Mouse (Mus musculus) liver, embryonic 12.5 days (tissue): ENCODE results near the gene Slc25a26. TPM values are rescaled to one million over a fixed set of nuclear protein-coding genes. Genes with fewer than 3 reads are reported as not detected.
A peak's percentile ranks its signal among the peaks of the same experiment; 100 is the strongest.

ENCODE experiments used
- ATAC-seq: fragments of 200-750 bp; cut with Nextera tagmentation; 2 replicates; pipeline ENCODE4 v1.8.0; 2017; ENCODE audit warnings: moderate number of reproducible peaks, mild to moderate bottlenecking, moderate library complexity
- H3K27ac ChIP-seq: fragments of 300-500 bp; sonication (generic); 2 replicates; pipeline ENCODE4 v1.5.1; 2016; ENCODE audit warnings: mild to moderate bottlenecking
- H3K27me3 ChIP-seq: fragments of 300-500 bp; sonication (generic); replicated peaks from 2 replicates; pipeline ENCODE4 v1.6.1; 2016; ENCODE audit warnings: mild to moderate bottlenecking, moderate library complexity
- H3K36me3 ChIP-seq: fragments of 300-500 bp; sonication (generic); 2 replicates; pipeline ENCODE4 v1.6.1; 2016; ENCODE audit warnings: mild to moderate bottlenecking, moderate library complexity
- H3K4me1 ChIP-seq: fragments of 300-500 bp; sonication (generic); 2 replicates; pipeline ENCODE4 v1.6.1; 2016
- H3K4me2 ChIP-seq: fragments of 300-500 bp; sonication (generic); 2 replicates; pipeline ENCODE4 v1.6.1; 2016; ENCODE audit warnings: mild to moderate bottlenecking, moderate library complexity
- H3K4me3 ChIP-seq: fragments of 300-500 bp; sonication (generic); 2 replicates; pipeline ENCODE4 v1.5.1; 2016; ENCODE audit warnings: mild to moderate bottlenecking, moderate library complexity
- H3K9ac ChIP-seq: fragments of 300-500 bp; sonication (generic); 2 replicates; pipeline ENCODE4 v1.6.1; 2016; ENCODE audit warnings: mild to moderate bottlenecking, moderate library complexity
- H3K9me3 ChIP-seq: fragments of 300-500 bp; sonication (generic); replicated peaks from 2 replicates; pipeline ENCODE4 v1.6.1; 2016; ENCODE audit warnings: mild to moderate bottlenecking, moderate library complexity
- WGBS: fragments of 180-500 bp; shearing (Covaris S2); methylation state at CpG from one replicate; pipeline ENCODE4 v1.1.7; 2016; ENCODE audit not compliant: insufficient replicate concordance; 5-methylcytosine and 5-hydroxymethylcytosine counted together
- polyA plus RNA-seq: library from polyadenylated mRNA; unstranded; fragments of >200 nt; fragmentation: Nextera tagmentation; extraction: Ambion mirVana; gene quantifications from 2 replicates; pipeline ENCODE4 v1.2.1, GENCODE M21; 2016

Gene Slc25a26
- polyA plus RNA-seq, result 4.5 and 4.9 TPM in 2 replicates

GRCm38 (mm10) chr6:94499897-94500623 is at the start of gene Slc25a26:
Gene Slc25a26 (plus strand): TSS chr6:94500331.
- peak within 1 kb of the TSS; percentile 74 for H3K4me2 ChIP-seq
- under 1% methylated on average over 37 of the region's 37 CpGs for WGBS
- H3K9me3 ChIP-seq, result no peaks in the 10 kb centered on the region
- no peaks in the 10 kb centered on the region for H3K36me3 ChIP-seq
- H3K27ac ChIP-seq, result no peak within 1 kb of the TSS
- H3K4me1 ChIP-seq, result peaks cover 15% of the 10 kb centered on the region
- peak within 1 kb of the TSS; percentile 73 for H3K4me3 ChIP-seq
- H3K27me3 ChIP-seq, result peaks cover 3% of the 10 kb centered on the region; the same call in 1 of the 2 replicates
- peak; percentile 90 for ATAC-seq
- H3K9ac ChIP-seq, result peak within 1 kb of the TSS; percentile 60

- WGBS, result 21% methylated on average over 12 of the region's 12 CpGs
- Histone ChIP-seq H3K4me2 (no peak overlapping the region), H3K27ac (no peak overlapping the region)
Observed at GRCm38 (mm10) chr6:94464037-94464891, 35.9 kb upstream of the Slc25a26 start.

GRCm38 (mm10) chr6:94466508-94467205 is 33.5 kb upstream of the Slc25a26 start:
- Histone ChIP-seq H3K4me1 (0 out of 2 replicates have a peak, but pooled peaks cover 5% of the 10 kb centered on the region), H3K9me3 (no peaks in the 10 kb centered on the region), H3K36me3 (no peaks in the 10 kb centered on the region), H3K27me3 (no peaks in the 10 kb centered on the region), H3K4me3 (no peak overlapping the region), H3K27ac (no peak overlapping the region), H3K9ac (no peak overlapping the region), H3K4me2 (no peak overlapping the region)
- 17% methylated on average over 5 of the region's 5 CpGs for WGBS
- ATAC-seq, result no peak

More at GRCm38 (mm10) chr6:94464037-94464891, 35.9 kb upstream of the Slc25a26 start:
- H3K4me1 ChIP-seq, result 0 out of 2 replicates have a peak, but pooled peaks cover 5% of the 10 kb centered on the region
- H3K4me3 ChIP-seq, result no peak overlapping the region
- no peak overlapping the region for H3K9ac ChIP-seq
- no peak for ATAC-seq
- no peaks in the 10 kb centered on the region for H3K9me3 ChIP-seq
- no peaks in the 10 kb centered on the region for H3K36me3 ChIP-seq
- no peaks in the 10 kb centered on the region for H3K27me3 ChIP-seq

GRCm38 (mm10) chr6:94492739-94493138 is 7.4 kb upstream of the Slc25a26 start:
- WGBS, result 48% methylated on average over 2 of the region's 2 CpGs
- no peak overlapping the region for H3K4me3 ChIP-seq
- H3K4me2 ChIP-seq, result no peak overlapping the region
- H3K27ac ChIP-seq, result no peak overlapping the region
- no peaks in the 10 kb centered on the region for H3K36me3 ChIP-seq
- no peak for ATAC-seq
- peaks cover 12% of the 10 kb centered on the region for H3K27me3 ChIP-seq
- H3K4me1 ChIP-seq, result no peaks in the 10 kb centered on the region
- H3K9me3 ChIP-seq, result no peaks in the 10 kb centered on the region
- H3K9ac ChIP-seq, result no peak overlapping the region

GRCm38 (mm10) chr6:94503963-94504362 is 3.8 kb downstream of the Slc25a26 start:
- no peak overlapping the region for H3K4me3 ChIP-seq
- no peaks in the 10 kb centered on the region for H3K9me3 ChIP-seq
- no peak overlapping the region for H3K9ac ChIP-seq
- no peak overlapping the region for H3K27ac ChIP-seq
- WGBS, result 68% methylated on average over 6 of the region's 6 CpGs
- no peaks in the 10 kb centered on the region for H3K36me3 ChIP-seq
- no peak for ATAC-seq
- H3K4me1 ChIP-seq, result peaks cover 18% of the 10 kb centered on the region
- no peak overlapping the region for H3K4me2 ChIP-seq
- no peaks in the 10 kb centered on the region for H3K27me3 ChIP-seq

- no peaks in the 10 kb centered on the region for H3K9me3 ChIP-seq
- no peak overlapping the region for H3K4me2 ChIP-seq
- 74% methylated on average over 6 of the region's 6 CpGs for WGBS
- no peaks in the 10 kb centered on the region for H3K27me3 ChIP-seq
- H3K27ac ChIP-seq, result no peak overlapping the region
- no peak overlapping the region for H3K4me3 ChIP-seq
- ATAC-seq, result no peak
- no peak overlapping the region for H3K9ac ChIP-seq
- 0 out of 2 replicates have a peak, but pooled peaks cover 10% of the 10 kb centered on the region for H3K4me1 ChIP-seq
- H3K36me3 ChIP-seq, result no peaks in the 10 kb centered on the region
Observed at GRCm38 (mm10) chr6:94507921-94508320, 7.8 kb downstream of the Slc25a26 start.

- Histone ChIP-seq H3K27me3 (no peaks in the 10 kb centered on the region), H3K9me3 (no peaks in the 10 kb centered on the region), H3K4me3 (no peak overlapping the region), H3K4me2 (no peak overlapping the region), H3K9ac (no peak overlapping the region), H3K4me1 (0 out of 2 replicates have a peak, but pooled peaks cover 10% of the 10 kb centered on the region), H3K36me3 (no peaks in the 10 kb centered on the region), H3K27ac (no peak overlapping the region)
- no peak for ATAC-seq
- WGBS, result 44% methylated on average over 2 of the region's 2 CpGs
Observed at GRCm38 (mm10) chr6:94508807-94509206, 8.7 kb downstream of the Slc25a26 start.

GRCm38 (mm10) chr6:94509220-94509619 is 9.1 kb downstream of the Slc25a26 start:
- peaks cover under 1% of the 10 kb centered on the region; the same call in 1 of the 2 replicates for H3K36me3 ChIP-seq
- H3K4me2 ChIP-seq, result no peak overlapping the region
- no peaks in the 10 kb centered on the region for H3K9me3 ChIP-seq
- no peak overlapping the region for H3K27ac ChIP-seq
- no peaks in the 10 kb centered on the region for H3K27me3 ChIP-seq
- no peak overlapping the region for H3K9ac ChIP-seq
- H3K4me3 ChIP-seq, result no peak overlapping the region
- 0 out of 2 replicates have a peak, but pooled peaks cover 10% of the 10 kb centered on the region for H3K4me1 ChIP-seq
- ATAC-seq, result 0 out of 2 replicates have a peak, but pooled peaks have one; percentile 40
- WGBS, result 43% methylated on average over 6 of the region's 6 CpGs

GRCm38 (mm10) chr6:94518171-94518570 is 18.0 kb downstream of the Slc25a26 start:
- Histone ChIP-seq H3K4me3 (no peak overlapping the region), H3K4me1 (no peaks in the 10 kb centered on the region), H3K27me3 (no peaks in the 10 kb centered on the region), H3K27ac (no peak overlapping the region), H3K9ac (no peak overlapping the region), H3K9me3 (no peaks in the 10 kb centered on the region), H3K36me3 (peaks cover 2% of the 10 kb centered on the region; the same call in 1 of the 2 replicates), H3K4me2 (no peak overlapping the region)
- ATAC-seq, result no peak
- 81% methylated on average over 6 of the region's 6 CpGs for WGBS

GRCm38 (mm10) chr6:94524335-94524734 is 24.2 kb downstream of the Slc25a26 start:
- Histone ChIP-seq H3K9me3 (no peaks in the 10 kb centered on the region), H3K27ac (no peak overlapping the region), H3K36me3 (no peaks in the 10 kb centered on the region), H3K4me3 (no peak overlapping the region), H3K4me2 (no peak overlapping the region), H3K9ac (no peak overlapping the region), H3K27me3 (no peaks in the 10 kb centered on the region), H3K4me1 (no peaks in the 10 kb centered on the region)
- 30% methylated on average over 2 of the region's 2 CpGs for WGBS
- no peak for ATAC-seq

- ATAC-seq, result no peak
- peaks cover under 1% of the 10 kb centered on the region; the same call in 1 of the 2 replicates for H3K36me3 ChIP-seq
- H3K9me3 ChIP-seq, result no peaks in the 10 kb centered on the region
- 68% methylated on average over 7 of the region's 7 CpGs for WGBS
- no peaks in the 10 kb centered on the region for H3K27me3 ChIP-seq
- H3K9ac ChIP-seq, result no peak overlapping the region
- H3K4me3 ChIP-seq, result no peak overlapping the region
- H3K4me1 ChIP-seq, result 0 out of 2 replicates have a peak, but pooled peaks cover 5% of the 10 kb centered on the region
- H3K4me2 ChIP-seq, result no peak overlapping the region
- H3K27ac ChIP-seq, result no peak overlapping the region
Observed at GRCm38 (mm10) chr6:94530756-94531155, 30.6 kb downstream of the Slc25a26 start.
